Mouse (Mus musculus) lung, embryonic 14.5 days (tissue): ENCODE results near the gene Sfswap. TPM values are rescaled to one million over a fixed set of nuclear protein-coding genes. Genes with fewer than 3 reads are reported as not detected.
"Not testable (repeated sequence)": the region's sequence is repeated elsewhere in the genome, so short reads cannot be mapped to it uniquely, and the experiment has no call there.

ENCODE experiments used
- ATAC-seq: fragments of 200-750 bp; cut with Nextera tagmentation; 2 replicates; pipeline ENCODE4 v1.8.0; 2017; ENCODE audit warnings: mild to moderate bottlenecking, moderate TSS enrichment, moderate library complexity; ENCODE audit not compliant: insufficient read depth
- DNase-seq: peaks from one replicate; pipeline ENCODE4 v3.0.0-alpha.2; 2015
- H3K27ac ChIP-seq: fragments of 300-500 bp; sonication (generic); 2 replicates; pipeline ENCODE4 v1.5.1; 2014; ENCODE audit warnings: low read depth, mild to moderate bottlenecking, moderate library complexity
- H3K27me3 ChIP-seq: fragments of 300-500 bp; sonication (generic); 2 replicates; pipeline ENCODE4 v1.6.1; 2014; ENCODE audit warnings: low read length, control low read depth; ENCODE audit not compliant: insufficient read depth
- H3K36me3 ChIP-seq: fragments of 300-500 bp; sonication (generic); 2 replicates; pipeline ENCODE4 v1.6.1; 2014; ENCODE audit warnings: control low read depth; ENCODE audit not compliant: insufficient read depth
- H3K4me1 ChIP-seq: fragments of 300-500 bp; sonication (generic); 2 replicates; pipeline ENCODE4 v1.6.1; 2014; ENCODE audit warnings: antibody characterized with exemption, control low read depth; ENCODE audit not compliant: insufficient read depth
- H3K4me2 ChIP-seq: fragments of 300-500 bp; sonication (generic); 2 replicates; pipeline ENCODE4 v1.6.1; 2014; ENCODE audit warnings: mild to moderate bottlenecking
- H3K4me3 ChIP-seq: fragments of 300-500 bp; sonication (generic); 2 replicates; pipeline ENCODE4 v1.5.1; 2014; ENCODE audit warnings: low read depth, low read length
- H3K9ac ChIP-seq: fragments of 300-500 bp; sonication (generic); 2 replicates; pipeline ENCODE4 v1.6.1; 2014
- H3K9me3 ChIP-seq: fragments of 300-500 bp; sonication (generic); 2 replicates; pipeline ENCODE4 v1.6.1; 2016; ENCODE audit warnings: low read depth, low read length, control low read depth
- CTCF ChIP-seq: IDR thresholded peaks from 2 replicates; pipeline ENCODE4 v1.5.1; 2016; ENCODE audit warnings: antibody characterized with exemption, low read depth
- WGBS: fragments of 180-500 bp; shearing (Covaris S2); extraction: QIAGEN DNeasy Blood & Tissue Kit; methylation state at CpG from one replicate; pipeline ENCODE4 v1.1.7; 2014; 5-methylcytosine and 5-hydroxymethylcytosine counted together
- polyA plus RNA-seq: library from polyadenylated mRNA; unstranded; fragments of >200 nt; fragmentation: Nextera tagmentation; extraction: Ambion mirVana; gene quantifications from 2 replicates; pipeline ENCODE4 v1.2.1, GENCODE M21; 2014

The Sfswap gene
- polyA plus RNA-seq, 1 experiment from 2014 or later, result 57.3 TPM

DNA sequence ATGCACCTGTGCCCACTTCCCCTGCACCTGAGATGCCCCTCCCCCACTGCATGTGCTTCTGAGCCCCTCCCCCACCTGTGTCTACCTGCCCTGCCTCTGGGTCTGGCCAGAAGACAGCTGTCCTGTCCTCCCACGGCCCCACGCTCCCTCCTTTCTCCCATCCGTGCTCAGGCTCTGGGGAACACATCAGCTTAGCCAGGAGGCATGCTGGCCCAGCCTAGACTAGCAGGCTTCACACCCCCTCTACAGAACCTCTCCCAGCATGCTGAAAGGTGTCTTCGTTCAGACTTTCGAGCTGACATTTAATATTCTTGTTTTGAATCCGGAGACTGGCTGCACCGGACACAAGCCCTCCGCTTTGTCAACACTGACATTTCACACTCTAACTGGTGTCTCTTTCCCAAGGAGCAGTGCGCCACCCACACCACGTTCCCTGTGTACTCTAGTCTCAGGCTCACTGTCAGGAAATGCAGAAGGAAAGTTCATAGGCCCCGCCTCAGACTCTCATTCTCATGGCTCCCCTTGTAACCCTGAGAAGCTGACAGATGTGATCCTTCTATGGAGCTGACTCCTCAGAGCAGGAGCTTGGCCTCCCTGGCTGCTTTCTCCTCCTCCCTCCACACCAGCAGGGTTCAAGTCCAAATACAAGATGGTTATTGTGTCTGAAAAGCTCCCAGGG lies 40.1 kb upstream of the Sfswap start:
- Histone ChIP-seq H3K9ac (no peak overlapping the region), H3K4me3 (no peak overlapping the region), H3K4me2 (no peak overlapping the region), H3K9me3 (no peaks in the 10 kb centered on the region), H3K4me1 (no peaks in the 10 kb centered on the region), H3K27me3 (no peaks in the 10 kb centered on the region), H3K27ac (no peak overlapping the region), H3K36me3 (no peaks in the 10 kb centered on the region)
- no peak for TF ChIP-seq CTCF
- ATAC-seq, result peak; percentile 30; the same call in 1 of the 2 replicates
- 28% methylated on average over 11 of the region's 11 CpGs for WGBS
- DNase-seq, result peak; percentile 11

DNA sequence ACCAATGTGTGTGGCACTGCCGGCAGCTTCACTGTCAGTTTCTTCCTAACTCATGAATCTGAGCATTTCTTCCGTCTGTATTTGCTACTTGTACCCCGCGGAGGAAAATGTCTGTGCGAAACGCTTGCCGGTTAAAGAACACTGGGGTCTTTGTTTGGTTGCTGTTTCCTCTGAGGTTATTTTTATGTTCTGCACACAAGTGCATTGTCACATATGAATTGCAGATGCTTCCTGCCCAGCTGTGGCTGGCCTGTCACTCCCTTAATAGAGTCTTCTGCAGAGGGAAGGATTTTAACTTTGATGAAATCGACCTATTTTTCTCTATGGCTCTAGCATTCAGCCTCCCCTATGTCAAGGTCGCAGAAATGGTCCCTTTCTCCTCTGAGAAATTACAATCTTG lies 37.4 kb upstream of the Sfswap start:
- H3K4me3 ChIP-seq, H3K4me2 ChIP-seq, H3K4me1 ChIP-seq, H3K27ac ChIP-seq, H3K36me3 ChIP-seq, H3K9me3 ChIP-seq, H3K9ac ChIP-seq, H3K27me3 ChIP-seq, ATAC-seq: not testable (repeated sequence)
- peak; percentile 24 for DNase-seq
- WGBS, result 62% methylated on average over 9 of the region's 9 CpGs

DNA sequence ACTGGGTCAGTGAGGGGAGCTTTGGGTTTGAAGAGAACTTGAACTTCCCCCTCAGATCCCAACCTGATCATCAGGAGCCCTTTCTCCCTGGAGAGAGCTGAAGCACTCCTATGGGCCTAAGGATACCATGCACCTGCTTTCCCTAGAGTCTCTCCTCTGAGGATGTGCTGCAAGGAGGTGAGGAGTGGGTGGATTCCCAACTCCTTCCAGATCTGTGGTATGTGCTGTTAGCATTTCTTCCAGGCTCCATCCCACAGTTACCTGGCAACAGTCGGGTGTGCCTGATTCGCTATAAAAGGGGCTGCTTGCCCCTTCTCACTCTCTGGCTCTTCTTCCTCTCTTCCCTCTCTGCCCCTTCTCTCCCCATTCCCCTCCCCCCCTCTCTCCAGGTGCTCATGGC lies 35.2 kb upstream of the Sfswap start:
- ATAC-seq (no peak), DNase-seq (no peak)
- Histone ChIP-seq H3K36me3 (no peaks in the 10 kb centered on the region), H3K9ac (no peak overlapping the region), H3K4me3 (no peak overlapping the region), H3K4me2 (no peak overlapping the region), H3K27me3 (no peaks in the 10 kb centered on the region), H3K27ac (no peak overlapping the region), H3K9me3 (no peaks in the 10 kb centered on the region), H3K4me1 (no peaks in the 10 kb centered on the region)
- no peak for TF ChIP-seq CTCF
- WGBS, result 69% methylated on average over 2 of the region's 2 CpGs

DNA sequence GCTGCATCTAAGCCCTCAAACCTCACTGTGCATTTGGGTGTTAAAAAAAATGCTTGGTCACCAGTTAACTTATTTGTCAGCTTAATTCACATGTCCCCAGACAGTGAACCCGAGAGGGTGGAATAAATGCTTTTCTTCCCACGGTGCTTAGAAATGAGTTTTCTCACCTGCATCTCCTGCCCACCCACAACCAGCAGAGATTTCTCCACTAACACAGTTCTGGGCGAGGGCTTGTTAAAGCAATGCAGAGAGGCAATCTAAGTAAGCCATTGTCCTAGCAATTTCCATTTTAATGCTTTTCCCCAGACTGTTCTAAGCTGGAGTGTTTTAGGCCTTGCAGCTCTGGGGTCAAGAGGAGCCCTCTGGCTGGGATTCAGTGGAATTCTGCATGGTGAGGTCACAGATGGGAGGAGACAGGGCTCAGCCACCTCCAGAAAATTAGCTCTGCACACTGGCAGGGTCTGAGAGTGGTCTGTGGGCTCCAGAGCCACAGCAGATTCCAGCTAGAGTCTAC lies 25.4 kb upstream of the Sfswap start:
- DNase-seq (no peak), ATAC-seq (no peak)
- no peak overlapping the region for H3K9ac ChIP-seq
- H3K27ac ChIP-seq, result no peak overlapping the region
- H3K4me2 ChIP-seq, result no peak overlapping the region
- H3K36me3 ChIP-seq, result no peaks in the 10 kb centered on the region
- TF ChIP-seq CTCF, result no peak
- no peaks in the 10 kb centered on the region for H3K27me3 ChIP-seq
- WGBS, result 63% methylated on average over 3 of the region's 3 CpGs
- H3K4me3 ChIP-seq, result no peak overlapping the region
- H3K4me1 ChIP-seq, result no peaks in the 10 kb centered on the region
- H3K9me3 ChIP-seq, result no peaks in the 10 kb centered on the region

DNA sequence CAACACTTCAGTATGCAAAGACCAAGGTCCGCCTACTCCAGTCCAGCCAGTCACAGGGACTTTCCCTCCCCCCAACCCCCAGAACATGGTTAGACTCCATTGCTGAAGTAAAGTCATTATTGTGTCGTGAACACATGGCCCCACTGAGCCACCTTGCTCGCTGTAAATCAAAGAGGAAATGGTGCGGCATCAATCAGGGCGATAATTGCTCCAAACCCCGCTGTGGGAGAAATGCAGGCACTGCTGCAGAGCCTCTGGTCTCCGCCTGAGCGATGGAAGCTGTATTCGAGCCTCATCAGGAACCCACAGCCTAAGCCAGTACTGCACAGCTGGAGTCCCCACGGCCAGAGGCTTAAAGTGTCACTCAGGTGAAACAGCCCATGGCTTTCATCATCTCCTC lies 11.1 kb upstream of the Sfswap start:
- H3K4me1 ChIP-seq, result no peaks in the 10 kb centered on the region
- no peak overlapping the region for H3K4me3 ChIP-seq
- no peak overlapping the region for H3K9ac ChIP-seq
- H3K27me3 ChIP-seq, result no peaks in the 10 kb centered on the region
- no peak for TF ChIP-seq CTCF
- H3K27ac ChIP-seq, result no peak overlapping the region
- H3K36me3 ChIP-seq, result no peaks in the 10 kb centered on the region
- no peaks in the 10 kb centered on the region for H3K9me3 ChIP-seq
- no peak overlapping the region for H3K4me2 ChIP-seq
- no peak for DNase-seq
- WGBS, result 30% methylated on average over 10 of the region's 10 CpGs
- ATAC-seq, result no peak

DNA sequence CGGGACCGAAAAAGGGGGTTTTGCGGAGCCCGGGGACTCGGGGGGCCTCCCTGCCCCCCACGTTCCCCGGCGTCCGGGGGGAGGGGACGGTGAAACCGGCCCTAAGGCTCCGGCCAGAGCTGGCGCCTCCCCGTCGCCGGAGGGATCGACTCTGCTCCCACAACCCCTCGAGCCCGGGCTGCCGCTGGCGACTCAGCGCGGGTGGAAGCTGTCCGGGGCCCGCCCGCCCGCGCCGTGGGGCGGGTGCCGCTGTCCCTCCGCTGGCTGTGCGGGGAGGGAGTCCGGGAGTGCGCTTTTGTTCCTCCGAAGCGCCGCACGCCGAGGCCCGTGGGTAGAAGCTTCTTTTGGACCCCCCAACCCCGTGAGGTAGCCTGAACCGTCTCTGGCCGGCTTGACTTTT lies 650 bp downstream of the Sfswap start:
- peaks cover 36% of the 10 kb centered on the region for H3K36me3 ChIP-seq
- DNase-seq (peak; percentile 12), ATAC-seq (peak; percentile 48; the same call in 1 of the 2 replicates)
- no peaks in the 10 kb centered on the region for H3K9me3 ChIP-seq
- TF ChIP-seq CTCF, result no peak
- peak overlapping the region; percentile 81; the same call in 1 of the 2 replicates for H3K27ac ChIP-seq
- H3K9ac ChIP-seq, result peak overlapping the region; percentile 95
- H3K27me3 ChIP-seq, result 0 out of 2 replicates have a peak, but pooled peaks cover 3% of the 10 kb centered on the region
- peak overlapping the region; percentile 99 for H3K4me3 ChIP-seq
- peaks cover 6% of the 10 kb centered on the region for H3K4me1 ChIP-seq
- WGBS, result under 1% methylated on average over 44 of the region's 44 CpGs
- peak overlapping the region; percentile 98 for H3K4me2 ChIP-seq

DNA sequence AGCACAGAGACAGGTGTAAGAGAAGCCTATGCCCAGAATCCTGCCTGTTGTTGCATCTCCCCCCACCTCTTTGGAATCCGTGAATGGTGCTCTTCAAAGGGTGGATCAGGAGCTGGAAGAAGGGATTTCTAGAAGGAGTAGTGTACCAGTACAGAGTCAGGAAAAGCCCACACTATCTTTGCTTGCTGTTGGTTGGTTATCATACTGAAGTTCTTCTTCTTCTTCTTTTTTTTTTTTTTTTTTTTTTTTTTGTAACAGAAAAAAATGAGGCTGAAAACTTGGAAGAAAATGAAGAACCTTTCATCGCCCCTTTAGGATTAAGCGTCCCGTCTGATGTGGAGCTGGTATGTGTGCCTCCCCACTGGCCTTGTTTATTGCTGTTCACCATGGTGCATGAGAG lies 5.9 kb downstream of the Sfswap start:
- Histone ChIP-seq H3K27me3 (no peaks in the 10 kb centered on the region), H3K4me3 (no peak overlapping the region), H3K27ac (no peak overlapping the region), H3K9ac (no peak overlapping the region), H3K36me3 (peaks cover 85% of the 10 kb centered on the region), H3K4me2 (no peak overlapping the region), H3K4me1 (peaks cover 6% of the 10 kb centered on the region), H3K9me3 (no peaks in the 10 kb centered on the region)
- no peak for DNase-seq
- 93% methylated on average over 4 of the region's 4 CpGs for WGBS
- TF ChIP-seq CTCF, result no peak
- no peak for ATAC-seq
